Mouse (Mus musculus) lung, adult 2 months (tissue): ENCODE data around the gene Fbxo41.

Experiments used
- CTCF ChIP-seq: fragments of 200-500 bp; IDR thresholded peaks from 2 replicates; pipeline ENCODE4 v1.5.1; 2011; ENCODE audit warnings: mild to moderate bottlenecking, low read length, control low read depth; ENCODE audit not compliant: insufficient read depth
- POLR2A ChIP-seq: fragments of 200-500 bp; IDR thresholded peaks from 2 replicates; pipeline ENCODE4 v1.6.1; 2011; ENCODE audit warnings: low read depth, mild to moderate bottlenecking, control low read depth, low read length, borderline replicate concordance; ENCODE audit errors: extremely low read depth

- TF ChIP-seq CTCF (no peak), POLR2A (no peak)
These were observed 15.4 kb upstream of the Fbxo41 start for GRCm38 (mm10) chr6:85518091-85518693.
